Mouse (Mus musculus) liver, embryonic 16.5 days (tissue): ENCODE data around the gene Cdyl. TPM values are rescaled to one million over a fixed set of nuclear protein-coding genes. Genes with fewer than 3 reads are reported as not detected.

ENCODE experiments used
- ATAC-seq: fragments of 200-750 bp; cut with Nextera tagmentation; 2 replicates; pipeline ENCODE4 v1.8.0; 2017; ENCODE audit warnings: low read depth, mild to moderate bottlenecking, moderate number of reproducible peaks, moderate library complexity
- H3K27ac ChIP-seq: fragments of 300-500 bp; sonication (generic); 2 replicates; pipeline ENCODE4 v1.5.1; 2014; ENCODE audit warnings: mild to moderate bottlenecking, low read length
- H3K27me3 ChIP-seq: fragments of 300-500 bp; sonication (generic); 2 replicates; pipeline ENCODE4 v1.6.1; 2014; ENCODE audit warnings: low read depth, low read length, mixed read lengths; ENCODE audit not compliant: control insufficient read depth, insufficient read depth
- H3K36me3 ChIP-seq: fragments of 300-500 bp; sonication (generic); 2 replicates; pipeline ENCODE4 v1.6.1; 2014; ENCODE audit warnings: mild to moderate bottlenecking; ENCODE audit not compliant: control insufficient read depth, insufficient read depth
- H3K4me1 ChIP-seq: fragments of 300-500 bp; sonication (generic); 2 replicates; pipeline ENCODE4 v1.6.1; 2014; ENCODE audit warnings: low read depth, low read length, mixed read lengths; ENCODE audit not compliant: control insufficient read depth
- H3K4me2 ChIP-seq: fragments of 300-500 bp; sonication (generic); 2 replicates; pipeline ENCODE4 v1.6.1; 2014; ENCODE audit warnings: low read depth, low read length, mixed read lengths
- H3K4me3 ChIP-seq: fragments of 300-500 bp; sonication (generic); 2 replicates; pipeline ENCODE4 v1.5.1; 2014; ENCODE audit warnings: low read depth, mild to moderate bottlenecking, low read length
- H3K9ac ChIP-seq: fragments of 300-500 bp; sonication (generic); 2 replicates; pipeline ENCODE4 v1.6.1; 2014; ENCODE audit warnings: low read depth, low read length
- H3K9me3 ChIP-seq: fragments of 300-500 bp; sonication (generic); replicated peaks from 2 replicates; pipeline ENCODE4 v1.6.1; 2016; ENCODE audit warnings: low read length; ENCODE audit not compliant: control insufficient read depth
- WGBS: fragments of 180-500 bp; shearing (Covaris S2); extraction: QIAGEN DNeasy Blood & Tissue Kit; methylation state at CpG from one replicate; pipeline ENCODE4 v1.1.7; 2014; ENCODE audit not compliant: insufficient replicate concordance; 5-methylcytosine and 5-hydroxymethylcytosine counted together
- polyA plus RNA-seq: library from polyadenylated mRNA; unstranded; fragments of >200 nt; fragmentation: Nextera tagmentation; extraction: Ambion mirVana; gene quantifications from 2 replicates; pipeline ENCODE4 v1.2.1, GENCODE M21; 2015

Cdyl gene
- 3.4 and 3.9 TPM in 2 replicates for polyA plus RNA-seq

GRCm38 (mm10) chr13:35659406-35659985 lies at the start of gene Cdyl:
Cdyl (plus strand) TSS chr13:35659833.
- Histone ChIP-seq H3K4me2 (no peak within 1 kb of the TSS), H3K36me3 (no peaks in the 10 kb centered on the region), H3K27ac (no peak within 1 kb of the TSS), H3K4me1 (no peaks in the 10 kb centered on the region), H3K4me3 (no peak within 1 kb of the TSS), H3K9ac (no peak within 1 kb of the TSS), H3K9me3 (no peaks in the 10 kb centered on the region), H3K27me3 (no peaks in the 10 kb centered on the region)
- 47% methylated on average over 4 of the region's 4 CpGs for WGBS
- no peak for ATAC-seq

DNA sequence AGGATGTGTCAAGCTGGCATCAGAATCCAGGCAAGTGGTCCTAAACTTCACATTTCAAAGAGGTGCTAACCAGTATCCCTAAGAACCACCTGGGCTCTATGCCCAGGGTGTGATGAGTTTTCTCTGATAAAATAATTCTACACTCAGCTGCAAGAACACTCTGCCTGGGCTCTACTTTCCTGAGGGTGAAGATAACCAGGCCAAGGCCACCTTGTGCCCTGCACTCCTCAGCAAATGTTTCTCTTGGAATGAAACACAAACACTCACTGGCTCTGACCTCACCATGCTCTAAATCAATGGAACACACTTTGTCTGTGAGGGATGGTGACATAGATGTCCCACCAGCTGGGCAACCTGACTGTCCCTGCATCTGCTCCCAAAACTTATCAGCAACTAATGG lies 48.9 kb upstream of the Cdyl start:
- ATAC-seq, result no peak
- H3K4me3 ChIP-seq, result no peak overlapping the region
- no peak overlapping the region for H3K9ac ChIP-seq
- no peaks in the 10 kb centered on the region for H3K27me3 ChIP-seq
- no peak overlapping the region for H3K4me2 ChIP-seq
- no peaks in the 10 kb centered on the region for H3K9me3 ChIP-seq
- H3K4me1 ChIP-seq, result peaks cover 33% of the 10 kb centered on the region
- no peaks in the 10 kb centered on the region for H3K36me3 ChIP-seq
- no peak overlapping the region for H3K27ac ChIP-seq

- no peaks in the 10 kb centered on the region for H3K9me3 ChIP-seq
- H3K4me3 ChIP-seq, result no peak overlapping the region
- H3K4me1 ChIP-seq, result peaks cover 41% of the 10 kb centered on the region
- no peaks in the 10 kb centered on the region for H3K27me3 ChIP-seq
- no peak overlapping the region for H3K27ac ChIP-seq
- 94% methylated on average over 1 of the region's 1 CpGs for WGBS
- no peak overlapping the region for H3K4me2 ChIP-seq
- H3K36me3 ChIP-seq, result no peaks in the 10 kb centered on the region
- no peak for ATAC-seq
- no peak overlapping the region for H3K9ac ChIP-seq
These were observed 47.1 kb upstream of the Cdyl start for GRCm38 (mm10) chr13:35612506-35612905.

- peak; percentile 98 for ATAC-seq
- WGBS, result 16% methylated on average over 4 of the region's 4 CpGs
- H3K4me2 ChIP-seq, result peak overlapping the region; percentile 40
- peak overlapping the region; percentile 15; the same call in 1 of the 2 replicates for H3K4me3 ChIP-seq
- peak overlapping the region; percentile 49 for H3K9ac ChIP-seq
- H3K27me3 ChIP-seq, result no peaks in the 10 kb centered on the region
- no peaks in the 10 kb centered on the region for H3K9me3 ChIP-seq
- no peaks in the 10 kb centered on the region for H3K36me3 ChIP-seq
- H3K4me1 ChIP-seq, result peaks cover 38% of the 10 kb centered on the region
- peak overlapping the region; percentile 92 for H3K27ac ChIP-seq
These were observed 44.7 kb upstream of the Cdyl start for GRCm38 (mm10) chr13:35614832-35615479.

- Histone ChIP-seq H3K27me3 (no peaks in the 10 kb centered on the region), H3K4me3 (no peak overlapping the region), H3K9ac (no peak overlapping the region), H3K27ac (peak overlapping the region; percentile 92), H3K4me2 (no peak overlapping the region), H3K4me1 (peaks cover 26% of the 10 kb centered on the region), H3K36me3 (no peaks in the 10 kb centered on the region), H3K9me3 (no peaks in the 10 kb centered on the region)
- no peak for ATAC-seq
- WGBS, result 40% methylated on average over 4 of the region's 4 CpGs
These were observed 43.0 kb upstream of the Cdyl start for GRCm38 (mm10) chr13:35616524-35617099.

GRCm38 (mm10) chr13:35619356-35619755 lies 40.3 kb upstream of the Cdyl start:
- 74% methylated on average over 2 of the region's 2 CpGs for WGBS

GRCm38 (mm10) chr13:35620756-35621155 lies 38.9 kb upstream of the Cdyl start:
- Histone ChIP-seq H3K4me2 (no peak overlapping the region), H3K36me3 (no peaks in the 10 kb centered on the region)

More at GRCm38 (mm10) chr13:35619356-35619755, 40.3 kb upstream of the Cdyl start:
- no peak overlapping the region for H3K27ac ChIP-seq
- H3K4me2 ChIP-seq, result no peak overlapping the region
- peaks cover 26% of the 10 kb centered on the region for H3K4me1 ChIP-seq
- H3K9me3 ChIP-seq, result no peaks in the 10 kb centered on the region
- H3K36me3 ChIP-seq, result no peaks in the 10 kb centered on the region
- no peak for ATAC-seq
- H3K4me3 ChIP-seq, result no peak overlapping the region
- H3K27me3 ChIP-seq, result no peaks in the 10 kb centered on the region
- no peak overlapping the region for H3K9ac ChIP-seq

DNA sequence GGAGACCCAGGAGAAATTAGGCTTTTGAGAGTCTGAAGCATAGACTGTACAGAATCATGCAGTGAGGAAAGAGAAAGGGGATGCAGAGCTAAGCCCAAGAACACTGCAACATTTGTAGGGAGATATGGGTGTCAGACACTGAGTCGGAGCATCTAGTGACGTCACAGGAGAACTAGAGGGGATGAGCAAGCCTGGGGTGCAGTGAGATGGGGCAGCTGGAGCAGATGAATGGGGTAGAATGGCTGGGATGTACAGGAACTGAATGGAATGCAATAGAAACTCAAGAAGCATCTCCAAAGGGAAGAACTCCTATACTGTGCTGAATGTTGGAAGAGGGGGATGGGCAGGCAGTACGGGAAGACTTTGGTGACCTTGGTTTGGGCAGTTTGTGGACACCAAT lies 34.8 kb upstream of the Cdyl start:
- Histone ChIP-seq H3K36me3 (no peaks in the 10 kb centered on the region), H3K27me3 (no peaks in the 10 kb centered on the region), H3K4me3 (no peak overlapping the region), H3K4me2 (no peak overlapping the region), H3K27ac (no peak overlapping the region), H3K9me3 (no peaks in the 10 kb centered on the region), H3K9ac (no peak overlapping the region), H3K4me1 (no peaks in the 10 kb centered on the region)
- ATAC-seq, result no peak
- WGBS, result 78% methylated on average over 3 of the region's 3 CpGs

More at GRCm38 (mm10) chr13:35620756-35621155, 38.9 kb upstream of the Cdyl start:
- H3K9ac ChIP-seq, result no peak overlapping the region
- H3K9me3 ChIP-seq, result no peaks in the 10 kb centered on the region
- peaks cover 15% of the 10 kb centered on the region for H3K4me1 ChIP-seq
- no peak overlapping the region for H3K27ac ChIP-seq
- H3K27me3 ChIP-seq, result no peaks in the 10 kb centered on the region
- no peak overlapping the region for H3K4me3 ChIP-seq
- ATAC-seq, result no peak
- 45% methylated on average over 1 of the region's 1 CpGs for WGBS

DNA sequence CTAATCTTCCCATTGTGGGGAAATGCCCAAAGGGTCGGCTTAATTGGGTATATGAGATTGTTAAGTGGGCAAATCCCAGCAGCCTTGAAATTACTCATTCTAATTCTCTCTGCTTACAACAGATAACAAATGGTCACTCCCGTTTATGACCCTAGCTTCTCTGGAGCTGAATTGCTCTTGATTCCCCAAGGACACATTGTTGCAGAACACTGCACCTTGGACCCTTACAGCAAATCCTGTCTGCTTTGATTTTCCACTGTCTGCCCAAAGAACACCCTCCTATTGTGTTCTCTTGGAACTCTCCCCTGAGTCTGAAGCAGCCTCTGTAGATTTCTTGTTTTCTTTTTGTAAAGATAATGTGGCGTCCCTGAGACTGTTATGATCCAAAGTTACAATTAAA lies 34.1 kb upstream of the Cdyl start:
- H3K27me3 ChIP-seq, result no peaks in the 10 kb centered on the region
- ATAC-seq, result no peak; the same call in 1 of the 2 replicates
- no peak overlapping the region for H3K4me2 ChIP-seq
- no peak overlapping the region for H3K9ac ChIP-seq
- no peaks in the 10 kb centered on the region for H3K36me3 ChIP-seq
- no peak overlapping the region for H3K27ac ChIP-seq
- no peak overlapping the region for H3K4me3 ChIP-seq
- no peaks in the 10 kb centered on the region for H3K4me1 ChIP-seq
- 48% methylated on average over 3 of the region's 3 CpGs for WGBS
- H3K9me3 ChIP-seq, result no peaks in the 10 kb centered on the region
